Mouse (Mus musculus): Measurements from ENCODE around the gene Spty2d1.
"Not testable (repeated sequence)": the region's sequence is repeated elsewhere in the genome, so short reads cannot be mapped to it uniquely, and the experiment has no call there.

GRCm38 (mm10) chr7:47026899-47027298, 18.7 kb upstream of the Spty2d1 start:
- TF ChIP-seq CTCF, EP300 (IDR thresholded peaks at IDR 0.05; ENCODE audit: low read depth): not testable (repeated sequence)
